Comparison of ENCODE assay signal across 25 mouse cellular contexts in the genomic region with DNA sequence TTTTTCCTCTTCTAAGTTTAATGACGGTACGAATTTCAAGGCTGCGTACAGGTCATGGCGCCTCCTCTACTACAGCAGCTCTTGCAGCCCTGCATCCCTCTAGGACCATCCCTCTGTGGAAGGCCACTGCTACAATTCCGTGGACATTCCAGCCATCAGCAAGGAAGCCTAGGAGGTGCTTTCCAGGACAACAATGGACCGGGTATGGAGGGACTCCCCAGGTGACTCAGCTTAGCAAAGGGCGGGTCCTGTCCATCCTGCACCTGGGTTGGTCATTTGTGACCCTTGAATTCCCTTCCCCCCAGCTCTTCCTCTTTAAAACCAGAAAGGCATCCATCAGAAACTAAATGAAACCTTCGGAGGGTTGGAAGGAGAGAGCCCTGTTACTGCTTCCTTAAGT. TPM values are rescaled to one million over a fixed set of nuclear protein-coding genes. Genes with fewer than 3 reads are reported as not detected.
A peak's percentile ranks its signal among the peaks of the same experiment; 100 is the strongest.
DNase-seq lines count a peak whose midpoint lies in the region; TF ChIP-seq lines count a peak whose summit lies in the region.
"Had no signal": no experiment of that assay in that cellular context is flagged by ENCODE, and none has a peak within 500 bp of the region (broad histone marks: within the 10 kb centered on the region; RNA-seq: fewer than 3 reads in every experiment).

No protein-coding gene starts in this region.

- no peak overlapping the region for H3K9ac ChIP-seq in ES-Bruce4 (ENCODE audit: low read depth, poor library complexity, severe bottlenecking)
- H3K9ac ChIP-seq: embryonic facial prominence, embryonic 13.5 days; embryonic facial prominence, embryonic 15.5 days; forebrain, embryonic 13.5 days; forebrain, embryonic 15.5 days; forebrain, postnatal 0 days had no signal

- H3K4me3 ChIP-seq in E14TG2a.4 (replicated peaks; ENCODE audit: low read length), result 0 out of 2 replicates have a peak overlapping the region, but pooled peaks have one; percentile 23
- H3K4me3 ChIP-seq in ES-Bruce4 (ENCODE audit: low read depth, low read length), result no peak overlapping the region
- H3K4me3 ChIP-seq: embryonic facial prominence, embryonic 13.5 days; embryonic facial prominence, embryonic 15.5 days; erythroblast, embryonic 14.5 days; forebrain, embryonic 10.5 days; forebrain, embryonic 13.5 days; forebrain, embryonic 15.5 days had no signal

- DNase-seq in ZHBTc4 (ENCODE audit: low read depth, low spot score), result peak; percentile 38
- DNase-seq in cerebellum, adult 9-11 months, result no peak
- DNase-seq in gastrocnemius, postnatal 14 days, result no peak
- no peak for DNase-seq in frontal cortex, postnatal 10 days (ENCODE audit: low spot score in 2 of 2)
- DNase-seq: adrenal gland, adult 2 months; adrenal gland, postnatal 10 days; adrenal gland, postnatal 25 days; cerebellum, adult 11-12 months; cerebellum, adult 2 months; cerebellum, adult 9-10 months; cerebellum, postnatal 14 days; cerebellum, postnatal 36 days; embryo, embryonic 11 days; forebrain, postnatal 0 days had no signal

- peaks cover 91% of the 10 kb centered on the region for H3K4me1 ChIP-seq in E14TG2a.4 (replicated peaks; ENCODE audit: low read depth, low read length)
- peaks cover 7% of the 10 kb centered on the region for H3K4me1 ChIP-seq in ES-Bruce4 (ENCODE audit: control insufficient read depth, insufficient read depth, low read length)
- H3K4me1 ChIP-seq: forebrain, embryonic 13.5 days; forebrain, embryonic 15.5 days had no signal

- H3K27ac ChIP-seq in ES-Bruce4 (ENCODE audit: insufficient read depth, low read length), result no peak overlapping the region
- H3K27ac ChIP-seq: embryonic facial prominence, embryonic 13.5 days; embryonic facial prominence, embryonic 15.5 days; forebrain, embryonic 10.5 days; forebrain, embryonic 13.5 days; forebrain, embryonic 15.5 days had no signal

- H3K27me3 ChIP-seq in E14TG2a.4 (ENCODE audit: insufficient read depth, low read length) (no peaks in the 10 kb centered on the region), ES-Bruce4 (ENCODE audit: control insufficient read depth, insufficient read depth, low read length, poor library complexity, severe bottlenecking) (no peaks in the 10 kb centered on the region)
- H3K27me3 ChIP-seq: embryonic facial prominence, embryonic 13.5 days; embryonic facial prominence, embryonic 15.5 days; forebrain, embryonic 13.5 days; forebrain, embryonic 15.5 days had no signal

- TF ChIP-seq CTCF in E14TG2a.4 (conservative IDR thresholded peaks at IDR 0.05; ENCODE audit: low read length) (no peak), ES-Bruce4 (IDR thresholded peaks at IDR 0.05; ENCODE audit: low read depth, low read length) (no peak)

- H3K9me3 ChIP-seq in E14TG2a.4 (ENCODE audit: low read length) (no peaks in the 10 kb centered on the region), ES-Bruce4 (replicated peaks; ENCODE audit: control insufficient read depth, insufficient read depth, low read length, poor library complexity, severe bottlenecking) (no peaks in the 10 kb centered on the region)
- H3K9me3 ChIP-seq: embryonic facial prominence, embryonic 13.5 days; embryonic facial prominence, embryonic 15.5 days; forebrain, embryonic 13.5 days; forebrain, embryonic 15.5 days had no signal

- TF ChIP-seq EP300 in ES-Bruce4 (IDR thresholded peaks at IDR 0.05; ENCODE audit: insufficient read depth, low read depth, low read length), result peak; percentile 69; the same call in 1 of the 2 replicates

- TF ChIP-seq POLR2A in ES-Bruce4 (IDR thresholded peaks at IDR 0.05; ENCODE audit: insufficient read depth, low read length), result no peak

- H3K36me3 ChIP-seq in E14TG2a.4 (ENCODE audit: insufficient read depth, low read length) (peaks cover 61% of the 10 kb centered on the region), ES-Bruce4 (ENCODE audit: control insufficient read depth, insufficient read depth, low read length, poor library complexity, severe bottlenecking) (0 out of 2 replicates have a peak, but pooled peaks cover 2% of the 10 kb centered on the region)
- H3K36me3 ChIP-seq: embryonic facial prominence, embryonic 15.5 days; forebrain, embryonic 15.5 days had no signal

- intact Hi-C loops in gastrocnemius, postnatal 14 days (cut with DNase I; ENCODE audit: low total_unique reads), result no loop called here

RNA-seq across cellular contexts. Expression of a gene that starts 22.7 kb away (rescaled TPM):
- 35.8 and 36.0 TPM in 2 replicates for polyA plus RNA-seq in ES-Bruce4 (2011; ENCODE audit: insufficient read depth, insufficient read length, low read depth, missing spikeins)
- 10 to 100 TPM; 15.2 to 17.7 TPM for total RNA-seq in gastrocnemius, postnatal 14 days (2021)

RNA-seq across cellular contexts. Expression of a gene that starts 57.1 kb away (rescaled TPM):
- polyA plus RNA-seq in ES-Bruce4 (2011; ENCODE audit: insufficient read depth, insufficient read length, low read depth, missing spikeins), result 52.2 and 53.5 TPM in 2 replicates
- total RNA-seq in gastrocnemius, postnatal 14 days (2021), result under 1 TPM in 1 of 2 experiments, not detected in 1; 0.10 TPM
- total RNA-seq: adrenal gland, adult 2 months; adrenal gland, postnatal 25 days; common myeloid progenitor, adult 5-6 weeks; forebrain, postnatal 0 days; MEL had no signal
- polyA plus RNA-seq: C2C12 had no signal
